Mouse (Mus musculus): Measurements from ENCODE around the gene Casq2. TPM values are rescaled to one million over a fixed set of nuclear protein-coding genes. Genes with fewer than 3 reads are reported as not detected.

Gene Casq2
- polyA plus RNA-seq, 1 experiment from 2014 or later = 0.95 TPM

GRCm38 (mm10) chr3:102069260-102069659, 17.0 kb upstream of the Casq2 start:
- no peak overlapping the region for H3K27ac ChIP-seq (ENCODE audit: low read depth, low read length)
- H3K4me1 ChIP-seq (replicated peaks; ENCODE audit: control insufficient read depth, insufficient read depth, low read length) = no peaks in the 10 kb centered on the region
- no peak overlapping the region for H3K4me2 ChIP-seq
- 63% methylated on average over 4 of the region's 4 CpGs for WGBS
- no peak overlapping the region for H3K4me3 ChIP-seq (ENCODE audit: low read depth, low read length)
- DNase-seq (ENCODE audit: low spot score) (no peak), ATAC-seq (replicated peaks; ENCODE audit: low FRiP score) (no peak)
- no peaks in the 10 kb centered on the region for H3K9me3 ChIP-seq (ENCODE audit: control insufficient read depth, low read length)
- H3K9ac ChIP-seq (ENCODE audit: low read depth, low read length) = no peak overlapping the region
- no peaks in the 10 kb centered on the region for H3K36me3 ChIP-seq (ENCODE audit: control insufficient read depth, insufficient read depth, low read length)
- H3K27me3 ChIP-seq (replicated peaks; ENCODE audit: control insufficient read depth, insufficient read depth, low read length) = no peaks in the 10 kb centered on the region

- Histone ChIP-seq H3K9me3 (ENCODE audit: control insufficient read depth, low read length) (no peaks in the 10 kb centered on the region), H3K27me3 (replicated peaks; ENCODE audit: control insufficient read depth, insufficient read depth, low read length) (no peaks in the 10 kb centered on the region), H3K36me3 (ENCODE audit: control insufficient read depth, insufficient read depth, low read length) (no peaks in the 10 kb centered on the region), H3K4me3 (ENCODE audit: low read depth, low read length) (no peak overlapping the region), H3K27ac (ENCODE audit: low read depth, low read length) (no peak overlapping the region), H3K9ac (ENCODE audit: low read depth, low read length) (no peak overlapping the region), H3K4me1 (replicated peaks; ENCODE audit: control insufficient read depth, insufficient read depth, low read length) (no peaks in the 10 kb centered on the region), H3K4me2 (no peak overlapping the region)
- WGBS = 78% methylated on average over 5 of the region's 5 CpGs
- DNase-seq (ENCODE audit: low spot score) (no peak), ATAC-seq (replicated peaks; ENCODE audit: low FRiP score) (no peak)
These were observed 16.5 kb upstream of the Casq2 start for GRCm38 (mm10) chr3:102069686-102070085.

GRCm38 (mm10) chr3:102070360-102070759, 15.9 kb upstream of the Casq2 start:
- no peaks in the 10 kb centered on the region for H3K4me1 ChIP-seq (replicated peaks; ENCODE audit: control insufficient read depth, insufficient read depth, low read length)
- no peak overlapping the region for H3K4me2 ChIP-seq
- 86% methylated on average over 7 of the region's 7 CpGs for WGBS
- ATAC-seq (replicated peaks; ENCODE audit: low FRiP score) = no peak
- H3K9me3 ChIP-seq (ENCODE audit: control insufficient read depth, low read length) = no peaks in the 10 kb centered on the region
- no peaks in the 10 kb centered on the region for H3K36me3 ChIP-seq (ENCODE audit: control insufficient read depth, insufficient read depth, low read length)
- no peaks in the 10 kb centered on the region for H3K27me3 ChIP-seq (replicated peaks; ENCODE audit: control insufficient read depth, insufficient read depth, low read length)
- no peak overlapping the region for H3K27ac ChIP-seq (ENCODE audit: low read depth, low read length)
- DNase-seq (ENCODE audit: low spot score) = no peak
- H3K4me3 ChIP-seq (ENCODE audit: low read depth, low read length) = no peak overlapping the region
- H3K9ac ChIP-seq (ENCODE audit: low read depth, low read length) = no peak overlapping the region

GRCm38 (mm10) chr3:102071016-102071415, 15.2 kb upstream of the Casq2 start:
- WGBS = 95% methylated on average over 3 of the region's 3 CpGs
- no peaks in the 10 kb centered on the region for H3K27me3 ChIP-seq (replicated peaks; ENCODE audit: control insufficient read depth, insufficient read depth, low read length)
- DNase-seq (ENCODE audit: low spot score) (no peak), ATAC-seq (replicated peaks; ENCODE audit: low FRiP score) (no peak)
- H3K9ac ChIP-seq (ENCODE audit: low read depth, low read length) = no peak overlapping the region
- H3K4me2 ChIP-seq = no peak overlapping the region
- no peak overlapping the region for H3K27ac ChIP-seq (ENCODE audit: low read depth, low read length)
- H3K9me3 ChIP-seq (ENCODE audit: control insufficient read depth, low read length) = no peaks in the 10 kb centered on the region
- no peaks in the 10 kb centered on the region for H3K4me1 ChIP-seq (replicated peaks; ENCODE audit: control insufficient read depth, insufficient read depth, low read length)
- H3K36me3 ChIP-seq (ENCODE audit: control insufficient read depth, insufficient read depth, low read length) = no peaks in the 10 kb centered on the region
- no peak overlapping the region for H3K4me3 ChIP-seq (ENCODE audit: low read depth, low read length)

GRCm38 (mm10) chr3:102079413-102079812, 6.8 kb upstream of the Casq2 start:
- ATAC-seq (replicated peaks; ENCODE audit: low FRiP score) (no peak), DNase-seq (ENCODE audit: low spot score) (no peak)
- no peak overlapping the region for H3K4me2 ChIP-seq
- no peak overlapping the region for H3K4me3 ChIP-seq (ENCODE audit: low read depth, low read length)
- H3K27ac ChIP-seq (ENCODE audit: low read depth, low read length) = no peak overlapping the region
- WGBS = 85% methylated on average over 2 of the region's 2 CpGs
- H3K9me3 ChIP-seq (ENCODE audit: control insufficient read depth, low read length) = no peaks in the 10 kb centered on the region
- H3K4me1 ChIP-seq (replicated peaks; ENCODE audit: control insufficient read depth, insufficient read depth, low read length) = no peaks in the 10 kb centered on the region
- no peaks in the 10 kb centered on the region for H3K36me3 ChIP-seq (ENCODE audit: control insufficient read depth, insufficient read depth, low read length)
- no peak overlapping the region for H3K9ac ChIP-seq (ENCODE audit: low read depth, low read length)
- no peaks in the 10 kb centered on the region for H3K27me3 ChIP-seq (replicated peaks; ENCODE audit: control insufficient read depth, insufficient read depth, low read length)

- ATAC-seq (replicated peaks; ENCODE audit: low FRiP score) (peak; percentile 60), DNase-seq (ENCODE audit: low spot score) (peak; percentile 57)
- 18% methylated on average over 3 of the region's 3 CpGs for WGBS
- H3K4me2 ChIP-seq = no peak overlapping the region
- H3K27ac ChIP-seq (ENCODE audit: low read depth, low read length) = no peak overlapping the region
- H3K9ac ChIP-seq (ENCODE audit: low read depth, low read length) = no peak overlapping the region
- no peaks in the 10 kb centered on the region for H3K9me3 ChIP-seq (ENCODE audit: control insufficient read depth, low read length)
- H3K27me3 ChIP-seq (replicated peaks; ENCODE audit: control insufficient read depth, insufficient read depth, low read length) = peaks cover 10% of the 10 kb centered on the region
- peaks cover 9% of the 10 kb centered on the region; the same call in 1 of the 2 replicates for H3K4me1 ChIP-seq (replicated peaks; ENCODE audit: control insufficient read depth, insufficient read depth, low read length)
- H3K36me3 ChIP-seq (ENCODE audit: control insufficient read depth, insufficient read depth, low read length) = no peaks in the 10 kb centered on the region
- no peak overlapping the region for H3K4me3 ChIP-seq (ENCODE audit: low read depth, low read length)
These were observed 4.4 kb upstream of the Casq2 start for GRCm38 (mm10) chr3:102081862-102082261.

GRCm38 (mm10) chr3:102083589-102084230, 2.5 kb upstream of the Casq2 start:
- Histone ChIP-seq H3K27ac (ENCODE audit: low read depth, low read length) (no peak overlapping the region), H3K4me1 (replicated peaks; ENCODE audit: control insufficient read depth, insufficient read depth, low read length) (peaks cover 9% of the 10 kb centered on the region; the same call in 1 of the 2 replicates), H3K9me3 (ENCODE audit: control insufficient read depth, low read length) (no peaks in the 10 kb centered on the region), H3K36me3 (ENCODE audit: control insufficient read depth, insufficient read depth, low read length) (no peaks in the 10 kb centered on the region), H3K4me2 (no peak overlapping the region), H3K9ac (ENCODE audit: low read depth, low read length) (no peak overlapping the region), H3K27me3 (replicated peaks; ENCODE audit: control insufficient read depth, insufficient read depth, low read length) (peaks cover 10% of the 10 kb centered on the region), H3K4me3 (ENCODE audit: low read depth, low read length) (no peak overlapping the region)
- no peak for DNase-seq (ENCODE audit: low spot score)
- WGBS = 30% methylated on average over 13 of the region's 13 CpGs
- ATAC-seq (replicated peaks; ENCODE audit: low FRiP score) = no peak

- H3K27ac ChIP-seq (ENCODE audit: low read depth, low read length) = no peak overlapping the region
- H3K9me3 ChIP-seq (ENCODE audit: control insufficient read depth, low read length) = no peaks in the 10 kb centered on the region
- peaks cover 9% of the 10 kb centered on the region; the same call in 1 of the 2 replicates for H3K4me1 ChIP-seq (replicated peaks; ENCODE audit: control insufficient read depth, insufficient read depth, low read length)
- no peaks in the 10 kb centered on the region for H3K36me3 ChIP-seq (ENCODE audit: control insufficient read depth, insufficient read depth, low read length)
- 61% methylated on average over 13 of the region's 13 CpGs for WGBS
- H3K27me3 ChIP-seq (replicated peaks; ENCODE audit: control insufficient read depth, insufficient read depth, low read length) = peaks cover 10% of the 10 kb centered on the region
- no peak overlapping the region for H3K4me3 ChIP-seq (ENCODE audit: low read depth, low read length)
- no peak for DNase-seq (ENCODE audit: low spot score)
- no peak overlapping the region for H3K4me2 ChIP-seq
- ATAC-seq (replicated peaks; ENCODE audit: low FRiP score) = no peak
- H3K9ac ChIP-seq (ENCODE audit: low read depth, low read length) = no peak overlapping the region
These were observed 1.3 kb upstream of the Casq2 start for GRCm38 (mm10) chr3:102084833-102085491.

- peaks cover 10% of the 10 kb centered on the region for H3K27me3 ChIP-seq (replicated peaks; ENCODE audit: control insufficient read depth, insufficient read depth, low read length)
- H3K4me2 ChIP-seq = no peak overlapping the region
- no peak overlapping the region for H3K9ac ChIP-seq (ENCODE audit: low read depth, low read length)
- no peaks in the 10 kb centered on the region for H3K36me3 ChIP-seq (ENCODE audit: control insufficient read depth, insufficient read depth, low read length)
- no peaks in the 10 kb centered on the region for H3K9me3 ChIP-seq (ENCODE audit: control insufficient read depth, low read length)
- no peak for ATAC-seq (replicated peaks; ENCODE audit: low FRiP score)
- H3K4me1 ChIP-seq (replicated peaks; ENCODE audit: control insufficient read depth, insufficient read depth, low read length) = peaks cover 9% of the 10 kb centered on the region; the same call in 1 of the 2 replicates
- 20% methylated on average over 12 of the region's 12 CpGs for WGBS
- H3K27ac ChIP-seq (ENCODE audit: low read depth, low read length) = no peak overlapping the region
- no peak for DNase-seq (ENCODE audit: low spot score)
- no peak overlapping the region for H3K4me3 ChIP-seq (ENCODE audit: low read depth, low read length)
These were observed 496 bp upstream of the Casq2 start for GRCm38 (mm10) chr3:102085719-102086118.
